Mouse (Mus musculus): ENCODE results near the gene Ldah.

Ldah gene

GRCm38 (mm10) chr12:8281225-8282017 is 73.5 kb downstream of the Ldah start:
- DNase-seq (ENCODE audit: extremely low spot score, low spot score): no peak

- DNase-seq (ENCODE audit: extremely low spot score, low spot score): no peak
Observed at GRCm38 (mm10) chr12:8287970-8288369, 80.1 kb downstream of the Ldah start.

DNA sequence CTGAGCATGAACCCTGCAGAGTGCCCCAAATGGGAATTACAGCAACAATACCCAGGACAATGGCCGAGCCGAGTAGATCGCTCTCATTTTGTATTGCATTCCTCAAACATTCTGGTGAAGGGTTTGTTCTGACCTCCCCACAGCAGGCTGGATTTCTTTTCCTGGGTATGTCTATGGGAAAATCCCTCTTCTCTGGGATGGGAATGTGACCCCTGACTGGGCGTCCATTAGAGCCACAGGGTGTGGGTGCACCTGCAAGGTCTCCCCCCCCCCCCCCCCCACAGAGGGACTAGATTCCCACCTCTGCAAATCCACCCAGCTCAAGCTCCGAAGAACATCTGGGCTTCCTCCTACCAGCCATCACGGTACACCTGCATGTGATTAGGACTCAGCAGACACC is 81.2 kb downstream of the Ldah start:
- DNase-seq (ENCODE audit: extremely low spot score, low spot score): no peak

GRCm38 (mm10) chr12:8289499-8289898 is 81.6 kb downstream of the Ldah start:
- no peak for DNase-seq (ENCODE audit: extremely low spot score, low spot score)

GRCm38 (mm10) chr12:8291157-8291853 is 83.4 kb downstream of the Ldah start:
- DNase-seq (ENCODE audit: extremely low spot score, low spot score): no peak

DNA sequence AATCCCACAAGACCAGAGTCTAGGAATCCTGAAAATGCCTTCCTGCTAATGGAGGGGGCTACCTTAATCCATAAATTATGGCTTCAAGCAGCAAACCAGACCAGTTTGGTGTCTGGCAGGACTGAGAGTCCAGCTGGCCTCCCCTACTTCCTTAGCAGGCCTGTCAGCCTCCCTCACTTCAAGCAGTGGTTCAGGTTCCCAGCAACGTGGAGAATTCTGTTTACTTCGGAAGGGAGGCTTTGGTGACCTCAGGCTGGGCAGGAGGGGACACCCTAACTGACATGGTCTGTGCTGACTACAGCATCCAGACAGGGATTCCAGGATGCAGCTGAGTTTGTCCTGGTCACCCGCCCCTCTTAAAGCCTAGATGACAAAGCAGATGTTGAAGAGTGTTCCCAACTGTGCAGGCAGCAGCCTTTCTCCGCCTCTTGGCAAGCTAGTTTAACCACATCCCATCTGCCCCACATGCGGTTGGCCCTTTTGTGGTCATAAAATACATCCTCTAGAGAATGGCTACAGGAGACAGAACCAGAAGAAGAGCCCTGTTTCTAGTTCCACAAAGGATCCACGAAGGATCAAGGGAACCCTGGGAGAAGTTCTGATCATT is 87.5 kb downstream of the Ldah start:
- no peak for DNase-seq (ENCODE audit: extremely low spot score, low spot score)

DNA sequence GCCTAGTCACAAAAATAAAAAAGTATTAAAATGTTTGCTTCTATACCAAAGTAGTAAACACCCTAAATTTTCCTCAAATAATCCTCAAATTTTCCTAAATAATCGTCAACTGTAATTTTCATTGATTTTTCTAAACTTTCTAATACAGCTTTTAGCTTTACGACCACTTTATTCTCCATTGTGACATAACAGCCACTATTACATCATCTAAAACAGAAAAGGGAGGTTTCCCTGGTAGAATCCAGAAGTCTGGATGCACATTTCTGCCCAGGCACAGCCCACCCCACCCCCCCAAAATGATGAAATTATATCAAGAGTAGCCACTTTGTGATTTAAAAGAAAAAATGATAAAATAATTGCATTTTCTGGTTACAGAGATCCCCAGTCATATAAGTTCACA is 88.2 kb downstream of the Ldah start:
- no peak for DNase-seq (ENCODE audit: extremely low spot score, low spot score)

- peak; percentile 54 for DNase-seq (ENCODE audit: extremely low spot score, low spot score)
Observed at GRCm38 (mm10) chr12:8297586-8298214, 89.8 kb downstream of the Ldah start.

DNA sequence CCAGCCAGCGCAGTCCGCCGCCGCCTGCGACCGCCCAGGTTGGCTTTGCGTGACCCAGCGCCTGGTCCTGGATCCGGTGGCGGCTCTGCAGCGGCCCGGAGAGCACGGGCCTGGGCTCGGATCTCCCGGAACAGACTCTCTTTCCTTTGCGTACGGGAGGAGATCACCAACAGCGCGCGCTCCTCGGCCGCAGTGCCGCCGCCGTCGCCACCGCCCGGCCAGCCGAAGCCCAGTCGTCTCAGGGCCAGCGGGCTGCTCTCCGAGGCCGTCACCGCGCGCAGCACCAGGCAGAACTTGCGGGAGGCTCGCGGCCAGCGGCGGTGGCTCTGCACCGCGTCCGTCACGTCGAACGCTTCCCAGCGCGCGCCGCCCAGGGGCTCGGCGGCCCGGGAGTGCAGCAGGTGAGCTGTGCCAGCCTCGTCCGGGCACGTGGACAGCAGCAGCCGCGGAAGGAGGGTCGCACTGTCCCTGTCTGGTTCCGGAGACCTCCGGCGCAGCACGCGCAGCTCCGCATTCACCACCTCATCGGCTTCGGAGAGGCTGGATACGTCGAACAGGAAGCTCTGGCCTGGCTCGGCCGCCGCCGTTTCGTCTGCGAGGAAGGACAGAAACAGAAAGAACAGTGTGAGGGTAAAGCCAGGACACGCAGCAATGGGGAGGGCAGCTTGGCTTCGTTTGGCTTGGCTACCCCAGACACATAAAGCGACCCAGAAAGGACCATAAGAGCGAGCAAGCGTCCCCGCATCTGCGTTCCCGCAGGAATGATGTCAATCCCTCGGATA is 90.6 kb downstream of the Ldah start:
- DNase-seq (ENCODE audit: extremely low spot score, low spot score): peak; percentile 72

DNA sequence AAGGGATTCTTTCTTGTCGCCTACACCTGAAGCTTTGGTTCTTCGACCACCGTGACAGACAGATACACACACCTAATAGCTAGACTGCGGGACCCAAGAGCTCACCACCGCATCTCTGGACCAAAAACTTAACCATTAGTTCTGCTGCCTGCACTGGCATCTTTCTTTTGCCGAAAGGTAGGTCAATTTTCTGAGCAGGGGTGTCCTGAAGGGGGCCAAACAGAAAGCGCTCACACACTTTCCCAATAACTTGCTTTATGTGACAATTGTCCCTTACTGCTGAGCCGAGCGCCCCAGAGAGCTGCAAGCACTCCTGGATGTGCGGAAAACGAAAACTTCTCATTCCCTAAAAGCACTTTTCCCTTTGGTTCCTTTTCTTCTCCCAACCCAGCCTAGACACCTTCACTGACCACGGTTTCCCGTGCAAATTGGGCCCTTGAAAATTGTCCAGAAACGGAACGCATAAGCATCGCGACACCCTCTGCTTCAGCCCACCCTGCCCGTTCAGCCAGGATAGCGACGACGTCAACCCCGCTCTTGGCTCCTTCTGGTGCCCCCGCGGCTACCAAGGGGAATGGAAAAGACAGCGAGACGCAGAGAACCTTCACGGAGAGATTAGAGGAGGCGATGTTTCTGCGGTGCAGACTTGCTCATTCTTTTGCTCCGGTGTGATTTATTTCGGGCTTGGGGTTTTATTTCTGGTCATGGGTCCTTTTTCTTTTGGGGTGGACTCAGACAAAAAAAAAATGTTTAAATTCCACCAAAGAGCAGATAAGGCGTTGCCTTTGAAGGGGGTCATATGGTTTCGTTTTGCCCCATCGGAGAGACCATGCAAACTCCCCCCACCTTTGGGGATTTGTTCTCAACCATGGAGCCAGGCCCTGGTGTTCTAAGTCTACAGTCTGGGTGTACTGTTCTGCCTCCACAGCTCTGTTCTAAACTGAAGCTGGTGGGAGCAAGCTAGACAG is 91.5 kb downstream of the Ldah start:
- peak; percentile 54 for DNase-seq (ENCODE audit: extremely low spot score, low spot score)

DNA sequence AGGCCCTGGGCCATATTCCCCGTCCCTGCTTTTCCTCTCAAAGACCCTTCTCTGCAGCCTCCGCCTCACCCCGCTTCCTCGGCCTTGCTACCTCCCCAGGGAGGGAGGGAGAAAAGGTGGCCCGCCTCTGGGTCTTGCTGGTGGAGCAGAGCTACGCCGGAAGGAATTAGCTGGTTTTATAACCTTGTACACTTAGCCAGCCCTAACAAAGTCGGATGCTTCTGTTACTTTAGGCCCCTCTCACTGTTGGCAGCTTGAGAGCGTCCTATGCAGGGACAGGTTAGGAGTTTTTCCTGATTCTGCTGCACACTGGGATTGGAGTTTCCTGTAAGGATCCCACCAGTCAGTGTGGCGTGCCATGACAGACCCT is 92.2 kb downstream of the Ldah start:
- peak; percentile 52 for DNase-seq (ENCODE audit: extremely low spot score, low spot score)

- no peak for DNase-seq (ENCODE audit: extremely low spot score, low spot score)
Observed at GRCm38 (mm10) chr12:8300521-8300920, 92.6 kb downstream of the Ldah start.

DNA sequence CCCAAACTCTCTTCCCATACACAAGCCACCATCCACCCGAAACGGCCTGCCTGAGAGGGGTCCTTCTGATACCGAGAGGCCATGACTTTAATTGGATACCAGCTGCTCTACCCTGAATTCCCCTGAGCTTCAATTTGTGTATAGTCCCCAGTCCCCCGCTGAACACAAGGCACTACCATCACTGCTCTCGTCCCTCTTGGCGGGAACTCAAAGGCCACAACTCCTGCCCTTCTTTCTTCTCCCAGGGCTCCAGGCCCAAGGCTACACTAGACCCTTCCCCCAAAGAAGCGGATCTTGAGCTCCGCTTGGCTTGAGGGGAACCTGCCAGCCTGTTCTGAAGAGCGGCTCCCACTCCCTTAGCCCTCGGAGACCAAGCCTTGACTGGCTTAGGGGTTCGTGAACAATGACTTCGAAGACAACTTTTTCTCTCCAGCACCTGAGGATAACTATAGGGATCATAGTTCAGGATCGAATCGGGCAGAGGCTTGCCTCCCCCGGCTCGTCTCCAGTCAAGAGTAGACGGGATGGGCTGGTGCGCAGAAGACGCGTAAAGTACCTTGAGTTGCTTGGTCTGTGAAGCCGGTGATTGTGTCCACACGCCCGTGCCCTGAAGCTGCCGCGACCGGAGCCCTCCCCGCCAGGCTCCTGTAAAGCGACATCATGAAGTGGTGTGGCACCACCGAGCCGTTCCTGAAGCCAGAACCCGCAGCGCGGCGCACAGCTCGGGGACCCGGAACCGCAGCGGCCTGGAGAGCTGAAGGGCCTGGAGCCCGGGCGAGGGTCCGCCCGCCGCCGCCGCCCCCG is 93.3 kb downstream of the Ldah start:
- DNase-seq (ENCODE audit: extremely low spot score, low spot score): peak; percentile 67

DNA sequence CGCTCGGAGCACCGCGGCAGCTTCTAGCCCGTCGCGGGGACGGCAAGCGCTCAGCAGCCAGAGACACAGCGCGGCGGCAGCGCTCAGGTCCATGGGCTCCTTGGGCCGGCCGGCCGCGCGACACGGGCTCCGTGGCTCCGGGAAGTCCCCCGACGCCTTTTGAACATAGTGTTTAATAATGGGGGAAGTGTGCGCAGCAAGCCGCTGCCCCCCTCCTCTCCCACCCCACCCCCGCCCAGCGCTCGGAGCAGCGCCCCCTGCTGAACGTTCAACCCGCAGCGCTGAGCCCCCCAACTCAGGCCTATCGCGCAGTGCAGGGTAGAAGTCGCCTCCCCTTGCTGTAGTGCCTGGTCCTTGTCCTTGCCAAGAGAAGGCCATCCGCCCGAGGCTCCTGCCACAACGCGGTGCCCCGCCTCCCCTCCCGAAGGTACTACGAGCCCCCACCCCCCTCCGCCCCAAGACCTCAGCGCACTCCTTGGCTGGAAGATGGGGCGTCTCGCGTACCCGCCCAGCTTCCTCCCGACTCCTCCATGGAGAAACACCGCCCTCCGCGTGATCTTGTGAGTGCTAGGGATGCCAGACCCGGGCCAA is 94.0 kb downstream of the Ldah start, which contains the start of gene Gdf7:
Gene Gdf7, minus strand, starts transcription at position 114 of the 591 bp plus-strand sequence.
- DNase-seq (ENCODE audit: extremely low spot score, low spot score): peak; percentile 45

DNA sequence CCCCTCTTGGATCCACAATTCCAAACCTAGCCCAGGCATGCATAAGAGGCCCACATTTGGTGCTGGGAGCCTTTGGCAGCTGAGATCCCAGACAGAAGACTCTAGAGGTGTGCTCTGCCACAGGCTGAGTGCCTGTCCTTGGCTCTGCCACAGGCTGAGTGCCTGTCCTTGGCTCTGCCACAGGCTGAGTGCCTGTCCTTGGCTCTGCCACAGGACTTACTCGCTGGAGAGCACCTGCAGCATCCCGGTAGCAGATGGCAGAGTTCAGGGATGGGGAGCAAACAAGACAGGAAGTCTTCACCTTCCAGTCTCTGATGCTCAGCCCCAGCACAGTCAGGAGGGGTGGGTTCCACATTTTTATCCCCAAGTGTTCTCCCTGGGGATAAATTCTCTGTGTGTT is 97.4 kb downstream of the Ldah start:
- no peak for DNase-seq (ENCODE audit: extremely low spot score, low spot score)

DNA sequence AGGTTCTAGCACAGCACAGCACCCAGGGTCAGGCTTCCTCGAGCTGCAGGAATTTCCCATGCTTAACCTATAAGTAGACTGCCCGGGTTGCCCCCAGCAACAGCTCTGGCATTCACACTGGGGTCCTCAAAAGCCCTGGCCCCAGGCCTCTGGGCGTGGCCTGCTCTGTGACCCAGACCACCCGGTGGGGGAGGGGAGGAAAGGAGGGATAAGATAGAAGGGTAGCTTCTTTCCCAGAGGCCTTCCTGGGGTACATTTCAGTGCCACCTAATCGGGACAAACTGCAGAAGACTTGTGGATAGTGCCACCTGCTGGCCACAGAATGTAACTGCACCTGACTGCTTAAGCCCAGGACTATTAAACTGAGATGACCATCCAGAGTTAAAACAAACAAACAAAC is 98.5 kb downstream of the Ldah start:
- DNase-seq (ENCODE audit: extremely low spot score, low spot score): peak; percentile 71

DNA sequence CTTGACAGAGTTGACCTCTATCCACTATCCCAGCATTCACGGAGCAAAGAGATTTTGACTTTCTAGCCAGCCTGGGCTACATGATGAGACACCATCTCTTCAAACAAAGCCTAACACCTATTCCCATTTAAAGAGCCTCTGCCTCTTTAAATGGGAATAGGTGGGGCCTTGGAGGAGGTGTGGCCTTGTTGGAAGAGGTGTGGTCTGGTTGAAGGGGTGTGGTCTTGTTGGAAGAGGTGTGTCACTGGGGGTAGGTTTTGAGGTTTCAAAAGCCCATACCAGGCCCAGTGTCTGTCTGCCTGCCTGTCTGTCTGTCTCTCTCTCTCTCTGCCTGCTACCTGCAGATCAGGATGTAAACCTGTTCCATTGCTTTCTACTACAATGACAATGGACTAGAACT is 99.0 kb downstream of the Ldah start:
- no peak for DNase-seq (ENCODE audit: extremely low spot score, low spot score)

- no peak for DNase-seq (ENCODE audit: extremely low spot score, low spot score)
Observed at GRCm38 (mm10) chr12:8310992-8311391, 103.1 kb downstream of the Ldah start.

- no peak for DNase-seq (ENCODE audit: extremely low spot score, low spot score)
Observed at GRCm38 (mm10) chr12:8312266-8312665, 104.4 kb downstream of the Ldah start.

Data from neural tube, embryonic 10.5 days (tissue).